Mouse (Mus musculus): ENCODE measurements at regions not wholly inside any gene's neighbourhood (a gene's known extent, or its start where the extent isn't known, plus 50 kb on each side); places are given as distances from the start of the nearest gene placed in this dataset.

DNA sequence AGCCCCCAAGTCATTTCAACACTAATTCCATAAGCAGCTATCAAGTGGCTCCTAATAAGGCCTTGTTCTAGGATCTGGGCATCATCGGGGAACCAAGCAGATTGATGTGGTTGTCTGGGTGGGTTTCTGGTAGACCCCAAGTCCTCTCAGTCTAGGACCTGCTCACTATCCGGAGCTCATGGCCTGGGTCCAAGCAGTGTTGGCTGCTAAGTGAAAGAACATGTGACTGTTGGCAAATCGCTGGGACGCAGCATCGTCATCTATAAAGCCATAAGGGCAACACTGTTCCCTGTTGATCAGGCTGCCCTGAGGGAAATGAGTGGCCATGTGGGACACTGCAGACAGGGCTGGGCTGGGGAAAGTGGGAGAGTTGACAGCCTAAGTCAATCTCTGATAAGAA is 50.2 kb upstream of the Lrfn2 start:
- DNase-seq (ENCODE audit: extremely low spot score): no peak
